Mouse (Mus musculus): ENCODE results near the gene Cdca5. TPM values are rescaled to one million over a fixed set of nuclear protein-coding genes. Genes with fewer than 3 reads are reported as not detected.
"Not testable (repeated sequence)": the region's sequence is repeated elsewhere in the genome, so short reads cannot be mapped to it uniquely, and the experiment has no call there.

Cdca5 gene
- polyA plus RNA-seq, 1 experiment from 2014 or later, result 29.9 TPM

- WGBS, result 4% methylated on average over 32 of the region's 32 CpGs
- Histone ChIP-seq H3K36me3 (peaks cover 27% of the 10 kb centered on the region), H3K27me3 (replicated peaks) (no peaks in the 10 kb centered on the region), H3K4me3 (replicated peaks) (peak overlapping the region; percentile 85), H3K27ac (peak overlapping the region; percentile 99), H3K4me1 (peaks cover 21% of the 10 kb centered on the region), H3K9ac (peak overlapping the region; percentile 77), H3K9me3 (no peaks in the 10 kb centered on the region), H3K4me2 (peak overlapping the region; percentile 80)
- peak; percentile 2 for ATAC-seq (ENCODE audit: insufficient read depth, low FRiP score, low read depth)
These were observed 32.7 kb downstream of the Cdca5 start for GRCm38 (mm10) chr19:6117346-6117985.

- H3K9me3 ChIP-seq, result no peaks in the 10 kb centered on the region
- H3K4me3 ChIP-seq (replicated peaks), result peak within 1 kb of the TSS; percentile 85
- H3K9ac ChIP-seq, result peak within 1 kb of the TSS; percentile 77
- peak within 1 kb of the TSS; percentile 80 for H3K4me2 ChIP-seq
- H3K36me3 ChIP-seq, result peaks cover 27% of the 10 kb centered on the region
- H3K4me1 ChIP-seq, result peaks cover 21% of the 10 kb centered on the region
- no peaks in the 10 kb centered on the region for H3K27me3 ChIP-seq (replicated peaks)
- WGBS, result under 1% methylated on average over 77 of the region's 77 CpGs
- peak; percentile 82 for ATAC-seq (ENCODE audit: insufficient read depth, low FRiP score, low read depth)
- peak within 1 kb of the TSS; percentile 99 for H3K27ac ChIP-seq
These were observed 33.3 kb downstream of the Cdca5 start, which contains the start of gene Sac3d1 for GRCm38 (mm10) chr19:6117986-6118676. TSS of gene Sac3d1 (minus strand) at chr19:6118650.

- peaks cover 27% of the 10 kb centered on the region for H3K36me3 ChIP-seq
- 0 out of 2 replicates have a peak, but pooled peaks have one; percentile 6 for ATAC-seq (ENCODE audit: insufficient read depth, low FRiP score, low read depth)
- H3K4me2 ChIP-seq, result peak overlapping the region; percentile 80
- no peaks in the 10 kb centered on the region for H3K27me3 ChIP-seq (replicated peaks)
- no peaks in the 10 kb centered on the region for H3K9me3 ChIP-seq
- H3K4me1 ChIP-seq, result peaks cover 21% of the 10 kb centered on the region
- 1% methylated on average over 8 of the region's 8 CpGs for WGBS
- H3K27ac ChIP-seq, result peak overlapping the region; percentile 99
- peak overlapping the region; percentile 27; the same call in 1 of the 2 replicates for H3K9ac ChIP-seq
- H3K4me3 ChIP-seq (replicated peaks), result peak overlapping the region; percentile 85
These were observed 33.9 kb downstream of the Cdca5 start for GRCm38 (mm10) chr19:6118677-6119185.

- Histone ChIP-seq H3K4me2 (no peak overlapping the region), H3K27ac (no peak overlapping the region), H3K4me1 (peaks cover 14% of the 10 kb centered on the region), H3K9me3 (no peaks in the 10 kb centered on the region), H3K4me3 (replicated peaks) (no peak overlapping the region), H3K36me3 (no peaks in the 10 kb centered on the region; the same call in 1 of the 2 replicates), H3K27me3 (replicated peaks) (no peaks in the 10 kb centered on the region), H3K9ac (no peak overlapping the region)
- ATAC-seq (ENCODE audit: insufficient read depth, low FRiP score, low read depth), result no peak
- WGBS, result 31% methylated on average over 19 of the region's 19 CpGs
These were observed 37.0 kb downstream of the Cdca5 start for GRCm38 (mm10) chr19:6121761-6122160.

- H3K9ac ChIP-seq, result no peak overlapping the region
These were observed 38.5 kb downstream of the Cdca5 start for GRCm38 (mm10) chr19:6123330-6123729.

GRCm38 (mm10) chr19:6124898-6125297, 40.1 kb downstream of the Cdca5 start:
- no peaks in the 10 kb centered on the region for H3K4me1 ChIP-seq
- no peak overlapping the region for H3K4me3 ChIP-seq (replicated peaks)
- no peak overlapping the region for H3K27ac ChIP-seq
- no peak overlapping the region for H3K9ac ChIP-seq
- no peak for ATAC-seq (ENCODE audit: insufficient read depth, low FRiP score, low read depth)
- no peak overlapping the region for H3K4me2 ChIP-seq
- H3K36me3 ChIP-seq, result no peaks in the 10 kb centered on the region; the same call in 1 of the 2 replicates
- 72% methylated on average over 2 of the region's 2 CpGs for WGBS
- no peaks in the 10 kb centered on the region for H3K27me3 ChIP-seq (replicated peaks)
- H3K9me3 ChIP-seq, result no peaks in the 10 kb centered on the region

More at GRCm38 (mm10) chr19:6123330-6123729, 38.5 kb downstream of the Cdca5 start:
- WGBS, result 49% methylated on average over 8 of the region's 8 CpGs
- no peak overlapping the region for H3K4me2 ChIP-seq
- H3K27ac ChIP-seq, result no peak overlapping the region
- H3K4me3 ChIP-seq (replicated peaks), result no peak overlapping the region
- H3K4me1 ChIP-seq, result peaks cover 6% of the 10 kb centered on the region; the same call in 1 of the 2 replicates
- no peak for ATAC-seq (ENCODE audit: insufficient read depth, low FRiP score, low read depth)
- no peaks in the 10 kb centered on the region for H3K27me3 ChIP-seq (replicated peaks)
- H3K9me3 ChIP-seq, result no peaks in the 10 kb centered on the region
- H3K36me3 ChIP-seq, result no peaks in the 10 kb centered on the region; the same call in 1 of the 2 replicates

- no peaks in the 10 kb centered on the region; the same call in 1 of the 2 replicates for H3K36me3 ChIP-seq
- no peak overlapping the region for H3K4me2 ChIP-seq
- ATAC-seq (ENCODE audit: insufficient read depth, low FRiP score, low read depth), result no peak
- H3K4me1 ChIP-seq, result no peaks in the 10 kb centered on the region
- H3K27me3 ChIP-seq (replicated peaks), result no peaks in the 10 kb centered on the region
- no peak overlapping the region for H3K9ac ChIP-seq
- no peak overlapping the region for H3K27ac ChIP-seq
- 24% methylated on average over 4 of the region's 4 CpGs for WGBS
- no peak overlapping the region for H3K4me3 ChIP-seq (replicated peaks)
- no peaks in the 10 kb centered on the region for H3K9me3 ChIP-seq
These were observed 41.5 kb downstream of the Cdca5 start for GRCm38 (mm10) chr19:6126289-6126688.

- Histone ChIP-seq H3K36me3 (no peaks in the 10 kb centered on the region; the same call in 1 of the 2 replicates), H3K4me2 (peak overlapping the region; percentile 71), H3K9ac (no peak overlapping the region), H3K27me3 (replicated peaks) (no peaks in the 10 kb centered on the region), H3K4me3 (replicated peaks) (peak overlapping the region; percentile 67), H3K9me3 (no peaks in the 10 kb centered on the region), H3K4me1 (no peaks in the 10 kb centered on the region), H3K27ac (peak overlapping the region; percentile 95)
- ATAC-seq (ENCODE audit: insufficient read depth, low FRiP score, low read depth), result no peak
- 68% methylated on average over 10 of the region's 10 CpGs for WGBS
These were observed 42.2 kb downstream of the Cdca5 start for GRCm38 (mm10) chr19:6126789-6127580.

GRCm38 (mm10) chr19:6127760-6128341, 43.1 kb downstream of the Cdca5 start, which contains the start of gene Snx15:
TSS of gene Snx15 (minus strand) at chr19:6128304.
- H3K4me3 ChIP-seq (replicated peaks), result peak within 1 kb of the TSS; percentile 67
- H3K9me3 ChIP-seq, result no peaks in the 10 kb centered on the region
- WGBS, result under 1% methylated on average over 32 of the region's 32 CpGs
- no peaks in the 10 kb centered on the region for H3K27me3 ChIP-seq (replicated peaks)
- H3K9ac ChIP-seq, result peak within 1 kb of the TSS; percentile 46
- no peaks in the 10 kb centered on the region for H3K4me1 ChIP-seq
- no peaks in the 10 kb centered on the region for H3K36me3 ChIP-seq
- H3K4me2 ChIP-seq, result peak within 1 kb of the TSS; percentile 71
- peak within 1 kb of the TSS; percentile 95 for H3K27ac ChIP-seq
- peak; percentile 90 for ATAC-seq (ENCODE audit: insufficient read depth, low FRiP score, low read depth)

- WGBS, result 66% methylated on average over 7 of the region's 7 CpGs
- not testable (repeated sequence) for H3K9me3 ChIP-seq; H3K9ac ChIP-seq; H3K4me1 ChIP-seq; H3K36me3 ChIP-seq; H3K27me3 ChIP-seq (replicated peaks); H3K4me3 ChIP-seq (replicated peaks); ATAC-seq (ENCODE audit: insufficient read depth, low FRiP score, low read depth); H3K27ac ChIP-seq; H3K4me2 ChIP-seq
These were observed 45.8 kb downstream of the Cdca5 start for GRCm38 (mm10) chr19:6130414-6131128.
